Mouse (Mus musculus) kidney, adult 2 months (tissue): ENCODE measurements at regions not wholly inside any gene's neighbourhood (a gene's known extent, or its start where the extent isn't known, plus 50 kb on each side); places are given as distances from the start of the nearest gene placed in this dataset.

Experiments
- CTCF ChIP-seq: fragments of 200-500 bp; conservative IDR thresholded peaks from 2 replicates; pipeline ENCODE4 v1.5.1; 2011; ENCODE audit warnings: low read depth, mild to moderate bottlenecking, control low read depth, low read length, moderate library complexity, mixed read lengths; ENCODE audit not compliant: insufficient read depth, insufficient read length
- POLR2A ChIP-seq: fragments of 200-500 bp; IDR thresholded peaks from one replicate; pipeline ENCODE4 v1.6.1; 2011; ENCODE audit warnings: low read depth, low read length, control low read depth

DNA sequence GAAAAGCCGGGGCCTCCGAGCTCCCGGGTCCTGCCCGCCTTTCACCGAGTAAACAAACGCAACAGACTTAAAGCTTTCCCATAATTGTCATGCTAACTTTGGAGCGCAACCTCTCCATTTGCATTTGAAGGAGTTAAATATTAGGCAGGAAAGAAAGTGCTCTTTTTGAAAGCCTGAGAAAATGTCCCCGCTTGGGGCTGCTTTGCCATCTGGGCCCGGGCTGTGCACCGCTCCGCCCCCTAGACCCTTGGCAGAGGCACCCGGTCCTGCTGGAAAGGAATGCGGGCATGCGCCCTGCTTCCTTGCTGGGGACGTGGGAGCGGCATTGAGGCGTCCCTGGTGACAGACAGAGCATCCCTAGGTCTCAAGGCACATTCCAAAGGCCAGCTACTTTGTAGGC, 130.3 kb upstream of the Id4 start:
- TF ChIP-seq CTCF (no peak), POLR2A (no peak)
